Mouse (Mus musculus) lung, adult 2 months (tissue): ENCODE measurements around the gene Cyp2a4.
"Not testable (repeated sequence)": the region's sequence is repeated elsewhere in the genome, so short reads cannot be mapped to it uniquely, and the experiment has no call there.

Experiments
- CTCF ChIP-seq: fragments of 200-500 bp; IDR thresholded peaks from 2 replicates; pipeline ENCODE4 v1.5.1; 2011; ENCODE audit warnings: mild to moderate bottlenecking, low read length, control low read depth; ENCODE audit not compliant: insufficient read depth
- POLR2A ChIP-seq: fragments of 200-500 bp; IDR thresholded peaks from 2 replicates; pipeline ENCODE4 v1.6.1; 2011; ENCODE audit warnings: low read depth, mild to moderate bottlenecking, control low read depth, low read length, borderline replicate concordance; ENCODE audit errors: extremely low read depth

DNA sequence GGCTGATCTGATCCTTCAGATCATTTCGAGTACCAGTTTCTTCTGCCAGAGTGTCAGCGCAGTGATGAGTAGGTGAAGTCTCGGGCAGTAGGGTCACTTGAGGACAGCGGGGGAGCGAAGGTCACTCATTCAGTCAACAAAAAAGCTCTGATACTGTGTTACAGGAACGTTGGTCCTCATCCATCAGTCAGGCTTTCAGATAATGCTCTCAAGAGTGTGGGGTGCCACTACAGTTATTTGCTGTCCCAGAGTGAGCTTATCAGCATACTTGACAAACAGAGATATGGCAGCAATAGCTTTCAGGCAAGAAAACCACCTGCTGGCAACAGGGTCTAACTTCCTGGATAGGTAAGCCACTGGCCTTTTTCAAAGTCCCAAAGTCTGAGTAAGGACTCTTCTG lies 49.8 kb downstream of the Cyp2a4 start:
- not testable (repeated sequence) for TF ChIP-seq CTCF, POLR2A
